Mouse (Mus musculus) gastrocnemius, postnatal 14 days (tissue): Measurements from ENCODE around the gene Sept4. TPM values are rescaled to one million over a fixed set of nuclear protein-coding genes. Genes with fewer than 3 reads are reported as not detected.

Source experiments
- total RNA-seq, 2 experiments: library from RNA; stranded (reverse); gene quantifications; 2 replicates each; pipeline ENCODE4 v1.2.3; 2021

The Sept4 gene
- total RNA-seq, 2 experiments from 2014 or later, result 41.2 TPM

Other genes starting within 250 kb of the Sept4 start
- gene Ppm1e, start 209.9 kb upstream of the Sept4 start, total RNA-seq, result under 1 TPM; 0.75 to 0.76 TPM
- gene Rad51c, start 163.9 kb upstream of the Sept4 start, total RNA-seq, result under 1 TPM; 0.78 to 0.98 TPM
- under 1 TPM; 0.53 to 0.59 TPM for gene Tex14, start 163.8 kb upstream of the Sept4 start, total RNA-seq
- gene Gm11492, start 2.2 kb upstream of the Sept4 start, total RNA-seq, result not detected
- 10 to 100 TPM in 1 of 2 experiments, 1 to 10 TPM in 1; 9.5 to 12.4 TPM for gene Mtmr4, start 23.3 kb downstream of the Sept4 start, total RNA-seq
- gene Hsf5, start 48.3 kb downstream of the Sept4 start, total RNA-seq, result not detected
- gene Rnf43, start 93.8 kb downstream of the Sept4 start, total RNA-seq, result under 1 TPM; 0.09 to 0.16 TPM
- gene Supt4a, start 168.6 kb downstream of the Sept4 start, total RNA-seq, result 10 to 100 TPM; 30.8 to 36.4 TPM
- under 1 TPM; 0.04 TPM for gene Tspoap1, start 191.6 kb downstream of the Sept4 start, total RNA-seq
- gene Mpo, start 224.7 kb downstream of the Sept4 start, total RNA-seq, result not detected